Mouse (Mus musculus): ENCODE data around the gene Sema3g. TPM values are rescaled to one million over a fixed set of nuclear protein-coding genes. Genes with fewer than 3 reads are reported as not detected.

The Sema3g gene
- total RNA-seq, 1 experiment from 2014 or later, result 0.58 TPM

DNA sequence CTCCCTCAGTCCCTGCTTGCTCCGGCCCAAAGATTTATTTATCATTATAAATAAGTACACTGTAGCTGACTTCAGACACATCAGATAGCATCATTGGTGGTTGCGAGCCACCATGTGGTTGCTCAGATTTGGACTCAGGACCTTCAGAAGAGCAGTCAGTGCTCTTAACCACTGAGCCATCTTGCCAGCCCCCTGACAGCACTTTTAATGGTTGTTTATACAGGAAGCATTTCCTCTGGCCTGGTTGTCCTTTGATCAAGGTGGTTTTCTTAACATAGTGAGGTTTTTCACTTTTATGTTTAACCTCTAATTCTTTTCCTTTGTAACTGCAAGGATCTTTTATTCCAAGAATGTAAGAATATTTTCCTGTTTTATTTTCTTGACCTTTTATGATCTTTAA, 23.2 kb upstream of the Sema3g start:
- ATAC-seq (ENCODE audit: extremely low read depth, insufficient number of reproducible peaks, low FRiP score, poor library complexity, severe bottlenecking), result no peak

GRCm38 (mm10) chr14:31194891-31195513, 22.7 kb upstream of the Sema3g start:
- peak; percentile 24 for ATAC-seq (ENCODE audit: extremely low read depth, insufficient number of reproducible peaks, low FRiP score, poor library complexity, severe bottlenecking)

DNA sequence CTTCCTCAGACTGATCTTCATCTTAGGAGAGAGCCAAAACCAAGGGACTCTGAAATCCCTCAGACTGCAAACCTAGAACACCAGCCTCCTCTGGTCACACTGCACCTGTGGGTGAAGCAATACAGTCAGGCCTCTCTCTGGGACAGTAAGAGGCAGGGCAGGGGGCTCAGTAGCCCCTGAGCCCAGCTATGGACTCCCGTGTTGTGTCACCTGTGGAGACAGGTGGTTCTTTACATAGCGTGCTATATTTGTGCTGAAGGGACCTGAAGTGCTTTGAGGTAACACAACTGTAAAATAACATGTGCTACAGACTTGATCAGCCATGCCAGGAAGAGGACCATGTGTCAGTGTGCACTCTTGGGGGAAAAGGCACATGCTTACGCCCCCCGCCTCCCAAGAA, 22.1 kb upstream of the Sema3g start:
- no peak for ATAC-seq (ENCODE audit: extremely low read depth, insufficient number of reproducible peaks, low FRiP score, poor library complexity, severe bottlenecking)

- peak; percentile 79 for ATAC-seq (ENCODE audit: extremely low read depth, insufficient number of reproducible peaks, low FRiP score, poor library complexity, severe bottlenecking)
Measured at GRCm38 (mm10) chr14:31195968-31196367, 21.7 kb upstream of the Sema3g start.

GRCm38 (mm10) chr14:31197547-31198516, 19.8 kb upstream of the Sema3g start:
- no peak for ATAC-seq (ENCODE audit: extremely low read depth, insufficient number of reproducible peaks, low FRiP score, poor library complexity, severe bottlenecking)

GRCm38 (mm10) chr14:31199599-31199998, 18.1 kb upstream of the Sema3g start:
- ATAC-seq (ENCODE audit: extremely low read depth, insufficient number of reproducible peaks, low FRiP score, poor library complexity, severe bottlenecking), result no peak

DNA sequence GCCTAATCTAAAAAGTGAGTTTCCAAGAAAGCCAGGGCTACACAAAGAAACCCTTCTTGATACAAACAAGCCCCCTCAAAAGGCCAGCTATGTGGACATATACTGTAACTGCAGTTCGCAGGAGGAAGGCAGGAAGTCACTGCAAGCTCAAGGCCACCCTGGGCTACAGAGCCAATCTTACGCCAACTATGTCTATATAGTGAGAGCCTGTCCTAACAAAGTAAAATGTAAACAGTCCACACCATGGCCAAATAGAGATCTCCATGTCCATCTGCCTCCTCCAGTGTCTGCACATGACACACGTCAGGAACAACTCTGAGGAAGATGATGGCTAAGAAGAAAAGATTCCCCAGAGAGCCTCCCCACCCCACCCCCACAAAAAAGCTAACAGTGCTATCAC, 17.6 kb upstream of the Sema3g start:
- no peak for ATAC-seq (ENCODE audit: extremely low read depth, insufficient number of reproducible peaks, low FRiP score, poor library complexity, severe bottlenecking)

DNA sequence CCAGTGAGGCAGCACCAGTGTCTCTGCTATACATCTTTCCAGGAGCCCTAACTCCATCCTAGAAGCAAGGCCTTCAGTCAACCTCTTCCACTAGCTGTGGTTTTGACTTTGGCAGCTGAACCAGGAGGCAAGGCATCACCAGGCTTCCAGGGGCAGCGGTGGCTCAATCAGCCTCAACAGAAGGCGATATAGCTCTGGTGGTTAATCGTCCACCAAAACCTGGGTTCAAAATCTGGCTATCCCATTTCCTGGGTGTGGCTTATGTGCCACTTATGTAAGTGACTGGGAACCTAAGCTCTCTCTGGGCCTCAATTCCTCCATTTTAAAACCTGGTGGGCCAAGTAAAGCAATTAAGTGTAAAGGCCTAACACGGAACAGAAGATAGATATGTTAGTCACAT, 12.8 kb upstream of the Sema3g start:
- no peak for ATAC-seq (ENCODE audit: extremely low read depth, insufficient number of reproducible peaks, low FRiP score, poor library complexity, severe bottlenecking)

DNA sequence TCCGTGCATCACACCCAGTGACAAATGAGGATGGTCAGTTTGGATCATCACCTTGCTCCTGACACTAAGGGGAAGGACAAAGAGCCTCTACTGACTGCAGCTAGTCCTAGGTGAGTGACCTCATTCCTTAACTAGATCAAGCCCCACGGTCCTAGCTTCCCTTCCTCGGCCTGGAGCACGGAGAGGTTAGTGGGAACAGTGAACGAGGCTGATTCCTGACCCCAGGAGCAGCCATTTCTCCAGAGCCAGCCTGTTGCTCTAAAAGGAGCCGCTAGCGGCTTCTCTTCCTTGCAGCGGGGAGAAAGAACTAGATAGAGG, 12.5 kb upstream of the Sema3g start:
- no peak for ATAC-seq (ENCODE audit: extremely low read depth, insufficient number of reproducible peaks, low FRiP score, poor library complexity, severe bottlenecking)

DNA sequence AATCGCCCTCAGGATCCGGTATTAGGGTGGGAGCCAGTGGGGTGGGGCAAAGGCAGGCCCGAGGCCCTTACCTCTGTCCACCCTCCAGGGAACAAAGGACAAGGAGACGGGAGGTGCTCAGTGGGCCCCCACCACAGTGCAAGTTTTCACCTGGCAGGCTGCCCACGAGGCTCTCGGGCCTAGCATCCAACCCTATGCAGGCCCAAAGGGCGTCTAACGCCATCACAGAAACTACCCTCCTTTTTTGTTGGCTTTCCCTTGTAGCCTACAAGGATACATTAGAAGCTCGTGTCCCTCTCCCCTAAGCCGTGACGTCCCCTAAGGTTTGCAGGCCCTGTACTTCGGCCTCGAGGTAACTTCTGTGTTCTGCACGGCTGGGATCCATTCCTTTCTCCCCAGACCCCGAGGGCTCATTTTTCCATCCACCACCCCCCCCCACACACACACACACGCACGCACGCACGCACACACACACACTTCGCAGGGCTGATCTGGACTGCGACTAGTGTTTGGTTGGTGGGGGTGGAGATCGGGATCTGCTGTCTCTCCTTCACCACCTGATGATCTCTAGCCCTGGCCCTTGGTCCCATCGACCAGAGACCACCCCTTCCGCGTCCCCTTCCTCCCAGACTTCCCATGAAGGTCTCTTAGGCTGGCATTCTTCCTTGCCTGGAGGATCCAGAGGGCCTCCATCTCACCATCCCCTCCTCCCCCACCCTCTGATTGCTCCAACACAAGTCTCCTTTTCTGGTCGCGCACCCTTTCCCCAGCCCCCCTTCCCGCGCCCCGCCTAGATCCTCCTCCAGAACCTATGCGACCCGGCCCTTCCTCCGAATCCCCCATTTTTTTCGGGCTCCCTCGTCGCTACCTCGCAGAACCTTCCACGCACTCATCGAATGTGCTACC, 11.8 kb upstream of the Sema3g start:
- no peak for ATAC-seq (ENCODE audit: extremely low read depth, insufficient number of reproducible peaks, low FRiP score, poor library complexity, severe bottlenecking)

- ATAC-seq (ENCODE audit: extremely low read depth, insufficient number of reproducible peaks, low FRiP score, poor library complexity, severe bottlenecking), result peak; percentile 78
Measured at GRCm38 (mm10) chr14:31206472-31206981, 11.1 kb upstream of the Sema3g start.

DNA sequence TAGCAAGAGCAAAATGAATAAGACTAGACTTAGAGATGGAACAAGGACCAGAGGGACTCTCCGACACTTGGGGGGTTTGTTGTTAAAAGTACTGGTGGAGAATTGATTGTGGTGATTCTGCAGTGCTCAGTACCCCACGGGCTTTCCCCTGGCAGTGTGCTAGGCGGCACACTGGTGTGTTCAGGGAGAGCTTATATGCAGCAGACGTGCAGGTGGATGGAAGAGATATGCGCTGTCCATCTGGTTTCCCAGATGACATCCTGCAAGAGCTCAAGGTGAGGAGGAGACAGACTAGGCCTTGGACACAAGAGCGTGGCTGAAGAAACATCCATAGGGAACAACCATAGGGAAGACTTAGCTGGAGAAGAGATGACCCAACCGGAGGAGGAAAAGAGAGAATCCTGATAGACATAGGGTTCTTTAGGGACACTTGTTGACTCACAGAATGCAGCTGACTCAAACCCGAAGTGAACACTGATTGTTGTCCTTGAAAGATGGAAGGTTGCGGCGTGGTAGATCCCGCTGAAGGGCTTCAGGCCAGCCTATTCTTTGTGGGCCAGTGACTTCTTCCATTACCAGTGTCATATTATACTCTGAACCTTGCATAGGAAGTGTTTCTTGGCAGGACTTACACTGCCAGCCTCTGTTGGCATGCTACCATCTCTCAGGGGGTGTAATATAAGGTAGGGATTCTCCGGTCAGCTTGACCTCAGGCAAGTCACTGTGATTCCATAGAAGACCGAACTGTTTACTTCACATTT, 10.4 kb upstream of the Sema3g start:
- ATAC-seq (ENCODE audit: extremely low read depth, insufficient number of reproducible peaks, low FRiP score, poor library complexity, severe bottlenecking), result no peak

DNA sequence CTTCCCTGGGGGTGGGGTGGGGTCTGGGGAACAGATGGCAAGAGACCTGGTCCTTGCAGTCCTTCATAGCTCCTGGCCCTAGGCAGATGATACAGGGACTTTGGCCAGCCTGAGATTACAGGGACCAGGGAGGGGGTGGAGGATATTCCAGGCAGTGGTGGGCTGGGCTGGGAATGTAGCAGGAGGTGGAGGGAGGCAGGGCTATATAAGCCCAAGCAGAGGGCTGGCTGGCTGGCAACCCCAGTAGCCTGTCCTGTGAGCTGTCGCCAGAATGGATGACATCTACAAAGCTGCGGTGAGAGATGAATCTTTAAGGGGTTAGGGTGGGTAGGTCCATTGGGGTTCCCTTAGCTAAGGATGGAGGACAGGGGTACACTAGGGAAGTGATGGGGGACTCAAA, 9.6 kb upstream of the Sema3g start, which contains the start of gene Tnnc1:
Tnnc1 (plus strand) TSS at position 229 of the 400 bp plus-strand sequence.
- ATAC-seq (ENCODE audit: extremely low read depth, insufficient number of reproducible peaks, low FRiP score, poor library complexity, severe bottlenecking), result no peak

DNA sequence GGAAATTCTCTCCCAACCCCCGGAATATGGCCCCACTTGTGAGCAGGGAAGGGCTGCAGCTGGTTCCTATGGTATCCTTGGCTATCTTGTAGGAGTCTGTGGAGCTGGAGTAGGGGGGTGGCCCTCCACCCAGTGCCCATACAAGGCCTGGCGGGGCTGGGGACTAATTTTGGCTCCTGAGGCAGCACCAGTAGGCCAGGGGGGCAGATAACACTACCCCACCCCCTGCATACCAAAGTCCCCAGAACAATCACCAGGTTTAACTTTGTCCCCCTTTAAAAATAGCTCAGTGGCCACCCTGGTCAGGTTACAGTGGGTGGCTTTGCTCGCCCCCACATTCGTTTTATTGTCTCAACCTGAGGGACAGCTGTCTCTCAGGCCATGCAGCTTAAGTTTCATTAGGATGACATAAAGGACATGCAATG, 8.5 kb upstream of the Sema3g start:
- ATAC-seq (ENCODE audit: extremely low read depth, insufficient number of reproducible peaks, low FRiP score, poor library complexity, severe bottlenecking), result no peak

DNA sequence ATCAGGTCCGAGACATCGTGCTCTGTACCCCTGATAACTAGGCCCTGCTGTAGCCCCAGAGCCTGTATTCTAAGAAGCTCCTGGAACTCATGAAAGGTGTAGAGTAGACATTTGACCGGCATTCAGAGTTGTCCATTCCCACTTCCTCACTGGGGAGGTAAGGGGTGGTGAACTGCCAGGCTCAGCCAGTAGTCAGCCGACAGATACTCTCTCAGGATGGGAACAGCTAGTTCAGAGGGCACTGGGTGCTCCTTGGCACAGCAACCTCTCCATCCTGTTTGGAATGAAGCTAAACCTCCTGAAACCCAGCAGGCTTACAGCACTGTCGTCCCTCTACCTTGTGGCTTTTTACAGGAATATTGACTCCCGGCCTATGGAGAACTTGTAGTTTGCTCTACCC, 5.8 kb upstream of the Sema3g start:
- ATAC-seq (ENCODE audit: extremely low read depth, insufficient number of reproducible peaks, low FRiP score, poor library complexity, severe bottlenecking), result no peak

GRCm38 (mm10) chr14:31212499-31212898, 5.2 kb upstream of the Sema3g start:
- no peak for ATAC-seq (ENCODE audit: extremely low read depth, insufficient number of reproducible peaks, low FRiP score, poor library complexity, severe bottlenecking)

DNA sequence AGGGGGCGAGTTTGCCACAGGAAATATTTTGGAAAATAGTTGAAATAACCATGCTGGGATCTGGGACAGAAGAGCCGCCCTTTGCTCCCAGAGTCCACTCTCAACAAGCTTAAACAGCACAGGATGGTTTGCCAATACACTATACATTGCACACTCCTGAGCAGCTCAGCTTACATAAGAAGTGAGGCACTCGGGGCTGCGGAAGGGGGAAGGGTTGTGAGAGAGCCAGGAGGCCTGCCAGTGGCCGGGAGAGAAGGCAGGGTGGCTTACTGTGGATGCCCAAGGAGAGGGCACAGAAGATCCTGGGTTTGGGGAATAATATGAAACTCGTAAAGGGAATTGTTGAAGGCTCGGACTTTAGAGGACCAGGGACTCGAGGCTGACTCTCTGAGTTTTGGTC, 3.8 kb upstream of the Sema3g start:
- no peak for ATAC-seq (ENCODE audit: extremely low read depth, insufficient number of reproducible peaks, low FRiP score, poor library complexity, severe bottlenecking)

DNA sequence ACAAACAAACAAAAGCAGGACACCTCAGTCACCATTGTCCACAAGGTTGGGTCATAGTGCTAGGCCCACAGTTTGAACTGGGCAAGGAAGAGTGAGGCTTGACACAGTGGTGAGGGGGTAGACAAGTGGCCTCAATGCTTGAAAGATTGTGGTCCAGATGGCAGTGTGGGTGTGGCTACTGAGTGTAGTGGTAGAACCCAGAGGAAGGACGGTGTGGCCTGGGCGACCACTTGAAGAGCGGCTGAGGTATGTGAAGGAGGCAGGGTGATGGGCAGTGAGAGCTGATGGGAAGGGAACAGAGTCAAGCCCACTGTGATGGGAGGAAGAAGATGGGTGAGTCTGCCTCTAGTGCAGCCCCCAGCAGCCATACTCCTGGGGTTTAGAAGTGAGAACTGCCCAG, 3.0 kb upstream of the Sema3g start:
- ATAC-seq (ENCODE audit: extremely low read depth, insufficient number of reproducible peaks, low FRiP score, poor library complexity, severe bottlenecking), result no peak

All from neutrophil, adult 5-6 weeks (primary cell).